Mouse (Mus musculus): ENCODE measurements around the gene Actl6a. TPM values are rescaled to one million over a fixed set of nuclear protein-coding genes. Genes with fewer than 3 reads are reported as not detected.

The Actl6a gene
- total RNA-seq, 2 experiments from 2014 or later: 20.8 to 24.0 TPM

DNA sequence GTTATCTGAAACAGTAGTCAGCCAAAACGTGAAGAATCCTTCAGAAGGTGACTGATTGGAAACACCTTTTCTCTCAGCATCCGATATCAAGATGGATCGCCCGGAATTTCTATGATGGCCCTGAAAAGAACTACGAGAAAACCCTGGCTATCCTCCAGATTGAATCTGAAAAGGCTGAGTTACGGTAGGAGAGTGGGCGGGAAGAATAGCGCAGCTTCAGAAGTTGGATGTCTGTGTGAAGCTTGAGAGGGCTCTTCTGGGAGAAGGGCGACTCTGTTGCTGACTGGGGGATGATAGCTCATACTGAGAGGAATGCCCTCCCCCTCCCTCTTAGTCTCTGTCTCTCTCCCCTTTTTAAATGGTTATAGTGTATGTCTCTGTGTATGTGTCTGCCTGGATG is 42.3 kb downstream of the Actl6a start:
- no peak for DNase-seq

DNA sequence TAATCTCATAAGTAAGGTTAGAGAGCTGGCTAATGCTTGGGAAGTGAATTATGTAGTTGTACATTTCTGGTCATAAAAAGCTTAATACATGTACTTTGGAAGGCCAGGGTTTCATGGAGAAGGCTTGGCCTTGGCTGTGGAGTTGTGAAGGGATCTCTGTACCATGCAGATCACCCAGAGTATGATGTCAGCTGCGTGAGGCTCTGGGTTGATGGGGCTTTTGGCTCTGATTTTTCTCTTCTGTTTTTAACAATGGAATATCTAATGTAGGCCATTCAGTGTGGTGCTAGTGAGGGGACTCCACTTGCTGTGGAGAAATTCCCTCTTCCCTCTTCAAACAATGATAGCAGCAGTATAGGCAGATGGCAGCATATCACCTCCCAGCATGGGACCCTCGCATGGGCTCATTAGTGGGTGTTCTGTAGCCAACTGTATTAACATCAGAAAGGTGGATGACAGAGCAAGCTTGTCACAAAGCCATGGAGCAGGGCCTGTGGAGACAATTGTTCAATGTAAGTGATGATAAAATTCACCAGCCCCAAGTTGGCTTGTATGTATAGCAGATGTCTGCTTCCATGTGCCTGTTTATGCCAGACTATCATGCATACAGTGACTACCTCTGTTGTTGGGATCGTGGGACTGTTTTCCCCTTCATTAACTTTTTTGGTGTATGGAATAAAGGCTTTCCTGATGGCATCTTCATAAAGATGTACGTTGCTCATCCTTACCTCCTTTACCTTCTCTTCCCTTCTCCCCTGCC is 43.9 kb downstream of the Actl6a start:
- no peak for DNase-seq

DNA sequence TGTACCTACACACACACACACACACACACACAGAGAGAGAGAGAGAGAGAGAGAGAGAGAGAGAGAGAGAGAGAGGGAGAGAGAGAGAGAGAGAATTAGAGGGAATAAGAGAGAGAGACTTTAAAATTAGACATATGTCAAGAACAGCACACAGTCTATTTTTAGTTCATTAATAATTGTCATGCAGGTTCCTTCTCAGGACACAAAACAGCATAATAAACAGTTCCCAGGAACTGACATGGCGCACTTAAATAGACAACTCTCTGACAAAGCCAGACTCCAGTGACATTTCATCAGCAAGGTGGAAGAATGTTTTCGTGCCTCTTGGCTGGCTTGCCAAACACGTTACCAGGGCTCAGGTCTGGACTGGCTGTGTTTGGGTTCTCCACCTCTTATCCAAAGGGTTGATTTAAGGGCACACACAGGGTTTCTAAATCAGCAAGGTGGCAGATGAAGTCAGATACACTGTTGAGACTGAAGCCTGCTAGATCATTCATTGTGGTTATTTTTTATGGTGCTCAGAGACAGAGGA is 48.4 kb downstream of the Actl6a start:
- peak; percentile 27 to 53 for DNase-seq

DNA sequence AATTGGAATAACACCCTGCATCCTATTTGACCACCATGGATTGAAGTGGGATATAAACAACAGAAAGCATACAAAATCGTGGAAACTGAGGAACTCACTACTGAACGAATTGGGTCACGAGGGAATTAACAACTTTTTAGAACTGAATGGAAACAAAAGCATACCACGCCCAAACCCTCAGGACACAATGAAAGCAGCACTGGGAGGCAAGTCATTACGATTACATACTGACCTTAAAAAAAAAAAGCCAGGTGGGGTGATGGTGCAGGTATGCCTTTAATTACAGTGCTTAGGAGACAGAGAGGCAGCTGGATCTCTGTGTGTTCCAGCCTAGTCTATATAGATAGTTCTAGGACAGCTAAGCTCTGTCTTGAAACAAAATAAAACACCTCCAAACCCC is 53.1 kb downstream of the Actl6a start:
- DNase-seq: no peak

DNA sequence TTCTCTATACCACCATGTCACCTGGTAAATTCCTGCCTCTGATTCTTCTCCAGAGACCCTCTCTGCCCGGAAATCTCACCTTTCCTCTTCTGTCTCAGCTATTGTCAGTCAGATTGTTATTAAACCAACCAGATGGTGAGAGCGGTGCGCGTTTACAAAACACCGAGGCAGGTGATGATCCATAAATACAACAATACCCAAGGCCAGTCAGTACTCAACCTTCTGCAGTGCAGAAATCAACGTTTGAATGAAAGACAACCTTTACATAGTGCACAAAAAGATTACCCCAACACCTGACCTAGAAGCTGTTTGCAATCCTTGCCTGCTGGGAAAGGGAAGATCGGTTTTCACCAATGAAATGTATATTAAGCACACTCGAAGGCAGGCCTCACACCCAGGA is 56.9 kb downstream of the Actl6a start:
- no peak for DNase-seq

DNA sequence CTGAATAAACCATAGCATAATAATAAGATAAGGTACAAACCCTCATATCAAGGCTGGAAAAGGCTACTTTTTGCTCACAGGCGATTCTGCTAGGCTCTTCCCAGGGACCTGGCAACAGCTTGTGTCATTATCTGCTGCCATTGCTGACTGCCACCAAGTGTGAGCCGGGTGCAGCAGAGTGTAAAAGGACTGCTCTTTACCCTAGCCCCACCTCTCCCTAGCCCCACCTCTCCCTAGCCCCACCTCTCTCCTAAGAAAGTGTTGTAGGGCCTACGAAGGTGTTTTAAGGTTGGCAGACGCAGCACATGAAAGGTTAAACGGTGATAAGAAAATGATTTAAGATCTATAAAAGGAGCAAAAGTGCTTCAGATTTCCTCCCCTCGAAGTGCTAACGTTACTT is 57.8 kb downstream of the Actl6a start:
- peak in 1 of 2 experiments; percentile 12 for DNase-seq

DNA sequence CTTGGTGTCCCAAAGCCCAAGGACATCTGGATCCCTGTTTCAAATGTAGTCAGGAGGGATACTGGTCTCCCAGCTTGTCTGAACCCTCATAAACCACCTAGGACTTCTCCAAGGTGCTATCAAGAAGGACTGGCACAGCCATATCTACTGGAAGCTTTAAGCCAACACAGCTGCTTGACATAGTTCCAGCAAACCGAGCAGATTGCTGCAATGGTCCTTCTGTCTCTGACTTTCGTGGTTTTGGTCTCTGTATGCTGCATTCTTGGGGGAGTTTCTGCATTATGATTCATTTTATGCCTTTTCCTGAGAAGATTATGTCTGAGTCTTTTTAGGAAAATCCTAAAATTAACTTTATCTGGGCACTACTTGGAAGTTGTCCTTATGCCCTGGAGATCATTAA is 64.7 kb downstream of the Actl6a start:
- no peak for DNase-seq

Other genes starting within 250 kb of the Actl6a start
- not detected for gene Kcnmb3, start 214.1 kb upstream of the Actl6a start, total RNA-seq (2021)
- 10 to 100 TPM; 24.7 to 26.6 TPM for gene Zfp639, start 196.0 kb upstream of the Actl6a start, total RNA-seq (2021)
- 100 to 1,000 TPM; 413 to 428 TPM for gene Mfn1, start 176.8 kb upstream of the Actl6a start, total RNA-seq (2021)
- 10 to 100 TPM; 12.1 to 13.5 TPM for gene Gnb4, start 89.7 kb upstream of the Actl6a start, total RNA-seq (2021)
- 100 to 1,000 TPM; 913 to 962 TPM for gene Ndufb5, start 30.7 kb downstream of the Actl6a start, total RNA-seq (2021)
- gene Mrpl47, start 31.3 kb downstream of the Actl6a start, total RNA-seq (2021): 10 to 100 TPM; 38.5 to 44.9 TPM
- gene Usp13, start 111.2 kb downstream of the Actl6a start, total RNA-seq (2021): 100 to 1,000 TPM; 201 to 209 TPM

Data from heart, adult 18-20 months (tissue).